Mouse (Mus musculus): Measurements from ENCODE around the gene Myom1. TPM values are rescaled to one million over a fixed set of nuclear protein-coding genes. Genes with fewer than 3 reads are reported as not detected.

The Myom1 gene
- polyA plus RNA-seq (2017; shearing (Covaris generic)) = 1.1 TPM

GRCm38 (mm10) chr17:71002081-71002743, at the start of gene Myom1:
Myom1 (plus strand) TSS chr17:71002633.

GRCm38 (mm10) chr17:71002744-71003094, 286 bp downstream of the Myom1 start, which contains the start of gene Myl12a:
Myl12a (minus strand) TSS chr17:71002878.

Other genes starting within 250 kb of the Myom1 start
- 1,337 TPM for gene Tgif1, start 149.1 kb upstream of the Myom1 start, polyA plus RNA-seq (2017; shearing (Covaris generic))
- 976 TPM for gene Myl12a, start 245 bp downstream of the Myom1 start, polyA plus RNA-seq (2017; shearing (Covaris generic))
- 31.7 TPM for gene Lpin2, start 179.9 kb downstream of the Myom1 start, polyA plus RNA-seq (2017; shearing (Covaris generic))

Measured in effector memory CD4-positive, alpha-beta T cell, adult 7 months (primary cell).